Mouse (Mus musculus): ENCODE measurements at regions not wholly inside any gene's neighbourhood (a gene's known extent, or its start where the extent isn't known, plus 50 kb on each side); places are given as distances from the start of the nearest gene placed in this dataset.

GRCm38 (mm10) chr4:95159821-95160220 is 107.8 kb upstream of the Jun start:
- TF ChIP-seq POLR2A (IDR thresholded peaks at IDR 0.05; ENCODE audit: low read depth, low read length), result no peak
- no peak for TF ChIP-seq CTCF (IDR thresholded peaks at IDR 0.05; ENCODE audit: extremely low read depth, insufficient read length, insufficient replicate concordance, low read depth, low read length)
